Mouse (Mus musculus) lung, adult 2 months (tissue): ENCODE data around the gene Ace. TPM values are rescaled to one million over a fixed set of nuclear protein-coding genes. Genes with fewer than 3 reads are reported as not detected.

Experiments used
- DNase-seq: peaks from one replicate; pipeline ENCODE4 v3.0.0; 2022
- H3K4me1 ChIP-seq: fragments of 200-500 bp; 2 replicates; pipeline ENCODE4 v1.6.1; 2011; ENCODE audit warnings: low read length; ENCODE audit not compliant: control insufficient read depth, insufficient read depth
- H3K4me3 ChIP-seq: fragments of 200-500 bp; replicated peaks from 2 replicates; pipeline ENCODE3; 2011; ENCODE audit warnings: low read depth, mild to moderate bottlenecking, control low read depth, low read length; ENCODE audit errors: extremely low read depth
- CTCF ChIP-seq: fragments of 200-500 bp; IDR thresholded peaks from 2 replicates; pipeline ENCODE4 v1.5.1; 2011; ENCODE audit warnings: mild to moderate bottlenecking, low read length, control low read depth; ENCODE audit not compliant: insufficient read depth
- POLR2A ChIP-seq: fragments of 200-500 bp; IDR thresholded peaks from 2 replicates; pipeline ENCODE4 v1.6.1; 2011; ENCODE audit warnings: low read depth, mild to moderate bottlenecking, control low read depth, low read length, borderline replicate concordance; ENCODE audit errors: extremely low read depth
- WGBS: fragments of 180-500 bp; shearing (Covaris S2); methylation state at CpG from one replicate; pipeline ENCODE4 v1.1.7; 2018; 5-methylcytosine and 5-hydroxymethylcytosine counted together
- polyA plus RNA-seq: library from polyadenylated mRNA; depleted of rRNA; stranded (reverse); fragments of >200 nt; gene quantifications from 2 replicates; pipeline ENCODE4 v1.2.3, GENCODE M21; 2012

Ace gene
- polyA plus RNA-seq, 1 experiment: 704 TPM

DNA sequence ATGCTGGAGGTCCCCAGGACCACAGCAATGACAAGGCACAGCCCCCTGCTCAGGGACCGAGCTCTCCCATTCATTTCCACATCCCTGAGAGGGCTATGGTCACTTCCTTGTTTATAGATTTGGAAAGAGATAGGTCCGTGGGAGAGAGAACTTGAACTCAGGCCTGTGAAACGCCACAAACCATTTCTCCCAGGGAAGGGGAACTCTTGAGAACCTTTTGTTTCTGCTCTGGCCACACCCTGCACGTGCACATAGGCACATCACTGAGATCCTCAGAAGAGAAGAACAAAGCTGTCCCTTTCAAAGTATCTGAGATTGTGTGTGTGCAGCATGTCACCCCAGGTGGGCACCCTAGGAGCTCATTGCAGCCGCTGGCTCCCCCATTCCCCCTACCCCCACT, 10.9 kb downstream of the Ace start:
- TF ChIP-seq CTCF (no peak), POLR2A (peak; percentile 6; the same call in 1 of the 2 replicates)
- 37% methylated on average over 5 of the region's 5 CpGs for WGBS
- DNase-seq: no peak
- H3K4me3 ChIP-seq: no peak overlapping the region
- H3K4me1 ChIP-seq: peaks cover 19% of the 10 kb centered on the region

DNA sequence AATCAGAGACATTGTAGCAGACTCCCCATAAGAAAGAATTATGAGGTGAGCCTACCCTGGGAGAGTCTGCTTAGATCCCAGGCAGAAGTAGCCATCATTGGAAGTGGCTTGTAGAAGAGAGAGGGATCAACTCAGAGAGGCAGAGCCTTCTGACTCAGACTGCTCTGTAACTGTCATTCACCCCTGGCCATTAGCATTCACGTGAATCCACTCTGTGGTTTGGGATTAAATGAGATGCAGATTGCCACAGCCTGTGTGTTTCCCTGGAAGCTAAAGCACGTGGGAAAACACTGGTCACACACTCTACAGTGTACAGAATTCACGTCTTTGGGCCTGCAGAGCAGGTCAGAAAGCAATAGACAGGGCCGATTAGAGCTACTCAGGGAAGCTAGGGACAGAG, 16.7 kb downstream of the Ace start:
- H3K4me1 ChIP-seq: peaks cover 18% of the 10 kb centered on the region
- WGBS: 78% methylated on average over 4 of the region's 4 CpGs
- TF ChIP-seq POLR2A: no peak
- TF ChIP-seq CTCF: no peak
- no peak overlapping the region for H3K4me3 ChIP-seq
- DNase-seq: no peak

DNA sequence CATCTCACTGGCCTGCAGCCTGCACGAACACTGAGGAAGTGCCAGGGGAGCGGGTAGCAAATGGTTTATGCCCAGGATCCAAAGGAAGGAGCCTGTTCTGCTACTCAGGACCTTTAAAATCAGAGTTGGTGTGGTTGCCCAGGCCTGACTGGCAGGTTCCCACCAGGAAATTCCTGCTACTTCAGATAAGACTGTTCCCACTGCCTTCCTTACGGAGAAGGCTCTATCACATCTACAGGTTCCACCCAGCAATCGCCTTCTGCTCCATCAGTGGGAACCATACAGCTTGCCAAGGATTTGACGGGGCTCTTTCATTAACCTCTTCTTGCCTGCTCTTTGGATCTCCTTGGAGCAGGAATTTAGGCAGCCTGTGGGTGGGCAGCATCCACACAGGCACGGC, 19.7 kb downstream of the Ace start:
- Histone ChIP-seq H3K4me1 (peaks cover 23% of the 10 kb centered on the region), H3K4me3 (no peak overlapping the region)
- 38% methylated on average over 6 of the region's 6 CpGs for WGBS
- TF ChIP-seq CTCF (no peak), POLR2A (peak; percentile 49; the same call in 1 of the 2 replicates)
- DNase-seq: peak; percentile 45

DNA sequence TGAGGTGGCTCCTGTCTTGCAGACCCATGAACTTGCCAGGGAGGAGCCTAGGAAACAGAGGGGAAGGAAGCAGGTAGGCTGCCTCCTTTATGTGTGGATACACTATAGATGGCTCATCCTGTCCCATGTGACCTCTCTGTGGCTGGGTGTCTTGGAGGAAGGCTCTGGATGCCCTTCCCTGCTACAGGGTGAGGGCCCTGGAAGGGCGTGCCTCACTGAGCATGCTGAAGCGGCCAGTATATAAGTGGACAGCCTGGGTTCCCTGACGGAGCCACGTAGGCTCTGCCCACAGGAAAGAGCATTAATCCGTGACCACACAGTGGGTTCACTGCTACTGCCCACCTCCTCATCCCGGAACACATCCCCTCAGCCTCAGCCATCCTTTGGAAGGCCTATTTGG, 21.7 kb downstream of the Ace start:
- peak; percentile 77; the same call in 1 of the 2 replicates for TF ChIP-seq POLR2A
- TF ChIP-seq CTCF: no peak
- DNase-seq: no peak
- H3K4me3 ChIP-seq: no peak overlapping the region
- WGBS: 45% methylated on average over 6 of the region's 6 CpGs
- peaks cover 23% of the 10 kb centered on the region for H3K4me1 ChIP-seq

DNA sequence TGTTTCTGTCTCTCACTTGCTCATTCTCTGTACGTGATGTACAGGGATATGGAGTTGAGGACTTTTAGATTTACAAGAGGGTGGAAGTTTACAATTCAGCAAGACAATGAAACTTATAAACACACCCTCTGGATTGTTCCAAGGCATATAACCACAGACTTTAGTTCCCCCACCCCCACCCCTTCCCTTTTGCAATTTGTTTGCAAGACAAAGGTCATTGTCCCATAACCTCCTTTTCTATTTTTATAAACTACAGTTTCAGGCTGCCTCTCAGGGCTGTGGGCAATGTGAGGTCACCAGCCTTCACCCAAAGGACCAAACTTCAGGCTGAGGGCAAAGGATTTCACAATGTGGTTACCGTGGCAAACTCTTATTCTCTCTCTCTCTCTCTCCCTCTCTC, 22.5 kb downstream of the Ace start:
- DNase-seq: no peak
- H3K4me3 ChIP-seq: no peak overlapping the region
- peaks cover 23% of the 10 kb centered on the region for H3K4me1 ChIP-seq
- 11% methylated on average over 2 of the region's 2 CpGs for WGBS
- TF ChIP-seq POLR2A (peak; percentile 19; the same call in 1 of the 2 replicates), CTCF (no peak)

DNA sequence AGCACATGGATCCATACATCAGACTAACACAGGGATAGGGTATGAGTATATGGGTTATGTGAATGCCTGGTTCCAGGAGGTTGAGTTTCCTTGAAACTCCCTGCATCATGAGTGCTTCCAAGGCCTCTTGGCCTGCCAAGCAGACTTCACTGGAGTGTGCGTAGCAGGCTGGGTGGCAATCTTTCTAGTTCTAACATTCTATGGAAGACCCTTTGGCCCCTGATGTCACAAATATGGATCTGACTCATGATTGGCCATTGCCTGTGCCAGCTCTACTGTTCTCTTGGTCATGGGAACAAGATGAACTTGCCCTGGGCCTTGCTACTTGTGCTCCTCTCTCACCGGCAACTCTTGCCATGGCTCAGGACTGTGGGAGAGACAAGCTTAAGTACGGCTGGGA, 26.6 kb downstream of the Ace start, which contains the start of gene Ace3:
Ace3 (plus strand) TSS at position 301 of the 400 bp plus-strand sequence.
- 93% methylated on average over 3 of the region's 3 CpGs for WGBS
- TF ChIP-seq POLR2A (no peak), CTCF (no peak)
- Histone ChIP-seq H3K4me3 (no peak within 1 kb of the TSS), H3K4me1 (peaks cover 9% of the 10 kb centered on the region; the same call in 1 of the 2 replicates)
- no peak for DNase-seq

DNA sequence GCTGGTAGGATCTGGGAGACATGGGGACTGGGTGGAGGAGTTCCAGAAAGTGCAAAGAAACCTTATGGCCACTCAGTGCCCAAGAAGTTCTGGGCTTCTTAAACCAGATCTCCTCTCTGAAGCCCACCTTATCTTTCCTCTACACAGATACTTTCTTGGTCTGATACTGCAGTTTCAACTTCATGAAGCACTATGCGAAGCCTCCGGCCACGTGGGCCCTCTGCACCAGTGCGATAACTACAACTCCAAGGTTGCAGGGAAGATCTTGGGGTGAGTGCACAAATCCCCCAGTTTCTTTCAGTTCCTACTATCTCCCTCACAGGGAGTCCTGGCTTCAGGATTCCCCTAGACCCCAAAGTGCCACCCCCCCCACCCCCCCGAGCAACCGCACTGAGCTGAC, 32.3 kb downstream of the Ace start:
- DNase-seq: no peak
- 92% methylated on average over 6 of the region's 6 CpGs for WGBS
- Histone ChIP-seq H3K4me1 (peaks cover 4% of the 10 kb centered on the region; the same call in 1 of the 2 replicates), H3K4me3 (no peak overlapping the region)
- no peak for TF ChIP-seq CTCF
- no peak for TF ChIP-seq POLR2A

DNA sequence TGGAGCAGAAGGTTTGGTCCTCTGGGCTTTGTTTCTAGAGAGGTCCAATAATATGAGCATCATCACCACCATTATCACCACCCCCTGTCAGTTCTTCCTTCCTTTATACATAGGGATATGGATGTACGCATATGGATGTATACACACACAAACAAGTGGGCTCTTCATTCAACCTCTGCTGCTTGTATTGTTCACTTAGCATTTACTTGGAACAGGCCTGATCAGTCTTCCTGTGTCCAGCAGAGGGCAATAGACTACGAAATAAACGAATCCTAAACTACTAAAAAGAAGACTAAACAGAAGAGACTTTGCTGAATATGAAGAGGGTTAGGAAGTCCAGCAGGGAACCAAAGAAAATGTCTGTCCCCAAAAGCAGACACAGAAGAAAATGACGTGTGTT, 34.0 kb downstream of the Ace start:
- no peaks in the 10 kb centered on the region for H3K4me1 ChIP-seq
- WGBS: 30% methylated on average over 4 of the region's 4 CpGs
- TF ChIP-seq POLR2A (no peak), CTCF (0 out of 2 replicates have a peak, but pooled peaks have one; percentile 14)
- no peak overlapping the region for H3K4me3 ChIP-seq
- DNase-seq: no peak

DNA sequence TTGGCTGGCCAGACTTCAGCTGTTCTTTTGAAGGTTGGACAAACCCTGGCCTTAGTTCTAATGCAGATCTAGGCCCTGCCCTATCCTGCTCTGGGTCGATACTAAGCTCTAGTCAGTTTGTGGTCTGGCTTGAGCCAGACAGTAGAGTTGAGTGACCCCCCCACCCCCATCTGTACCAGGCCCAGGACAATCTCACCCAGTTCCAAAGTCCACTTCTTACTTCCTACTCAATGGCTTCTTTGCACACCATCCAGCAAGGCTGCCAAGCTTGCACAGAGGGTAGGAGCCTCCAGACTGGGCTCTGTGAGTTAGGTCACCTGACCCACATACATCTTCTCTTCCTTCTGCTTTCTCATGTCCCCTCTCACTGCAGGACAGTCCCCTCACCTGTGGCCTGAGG, 36.8 kb downstream of the Ace start:
- DNase-seq: no peak
- Histone ChIP-seq H3K4me1 (0 out of 2 replicates have a peak, but pooled peaks cover 2% of the 10 kb centered on the region), H3K4me3 (no peak overlapping the region)
- 86% methylated on average over 1 of the region's 1 CpGs for WGBS
- TF ChIP-seq POLR2A (no peak), CTCF (no peak)

DNA sequence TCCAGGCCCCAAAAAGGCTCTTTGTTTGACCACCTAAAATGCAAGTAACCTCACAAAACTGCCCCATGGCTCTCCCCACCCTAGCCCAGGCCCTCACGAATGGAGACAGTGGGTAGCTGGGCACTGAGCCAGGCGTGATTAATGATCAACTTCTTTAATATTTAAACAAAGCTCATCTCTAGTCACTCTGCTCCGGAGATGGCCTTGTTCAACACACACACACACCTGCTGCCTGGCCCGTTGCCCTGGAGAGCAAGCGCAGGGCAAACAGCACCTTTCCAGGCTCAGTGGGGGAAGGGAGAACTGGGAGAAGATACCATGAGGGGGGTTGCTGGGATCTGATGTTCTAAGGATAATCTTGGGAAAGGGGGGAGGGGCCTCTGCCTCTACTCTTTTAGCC, 38.2 kb downstream of the Ace start:
- no peak for DNase-seq
- Histone ChIP-seq H3K4me1 (0 out of 2 replicates have a peak, but pooled peaks cover 2% of the 10 kb centered on the region), H3K4me3 (no peak overlapping the region)
- TF ChIP-seq CTCF: no peak
- TF ChIP-seq POLR2A: no peak
- 20% methylated on average over 5 of the region's 5 CpGs for whole genome bisulfite sequencing

DNA sequence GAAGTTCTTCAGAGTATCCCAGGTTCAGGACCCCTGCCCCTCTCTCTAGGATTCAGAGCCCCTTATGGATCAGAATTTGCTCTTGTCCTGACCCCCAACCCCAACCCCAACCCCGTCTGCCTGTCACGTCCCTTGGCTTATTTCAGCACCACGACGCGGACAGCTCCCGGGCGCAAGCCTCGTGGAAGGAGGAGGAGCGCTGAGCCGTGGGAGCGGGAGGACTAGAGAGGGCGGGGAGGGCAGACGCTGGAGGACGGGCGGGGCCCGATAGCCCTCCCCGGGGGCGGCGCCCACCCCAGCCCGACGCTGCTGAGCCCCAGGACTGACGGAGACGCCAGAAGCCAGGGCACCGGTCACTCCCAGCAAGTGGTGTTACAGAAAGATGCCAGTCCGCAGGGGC, 40.1 kb downstream of the Ace start, which contains the start of gene Kcnh6:
Kcnh6 (plus strand) TSS at position 304 of the 400 bp plus-strand sequence.
- H3K4me1 ChIP-seq: 0 out of 2 replicates have a peak, but pooled peaks cover 2% of the 10 kb centered on the region
- TF ChIP-seq POLR2A (no peak), CTCF (no peak)
- peak; percentile 75 for DNase-seq
- under 1% methylated on average over 25 of the region's 25 CpGs for WGBS
- no peak within 1 kb of the TSS for H3K4me3 ChIP-seq
